Comparison of ENCODE assay signal across 10 mouse cellular contexts in the genomic region with DNA sequence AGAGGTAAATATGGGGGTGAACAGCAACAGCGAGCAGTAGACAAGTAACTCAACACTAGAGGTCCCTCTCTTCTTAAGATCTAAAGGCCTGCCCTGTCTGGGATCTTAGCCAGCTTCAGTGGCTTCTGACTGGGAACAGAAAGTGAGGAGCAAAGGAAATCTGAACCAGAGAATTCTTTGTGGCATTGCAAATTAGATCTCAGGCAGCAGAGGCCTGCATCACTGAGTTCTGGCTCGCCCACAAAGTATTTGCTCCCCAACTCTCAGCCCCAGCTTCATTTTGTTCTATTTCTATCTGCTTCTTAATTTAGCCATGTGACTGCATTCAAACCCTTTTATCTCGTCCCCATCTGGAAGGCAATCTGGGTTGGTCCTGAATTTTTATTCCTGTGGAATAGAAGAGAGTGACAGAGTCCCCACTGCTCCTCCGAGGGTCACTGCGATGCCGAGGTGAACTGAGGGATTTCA.
DNase-seq lines count a peak whose midpoint lies in the region; ATAC-seq lines count a peak whose summit lies in the region.
"Had no signal": no experiment of that assay in that cellular context is flagged by ENCODE, and none has a peak within 500 bp of the region (broad histone marks: within the 10 kb centered on the region; RNA-seq: fewer than 3 reads in every experiment).

No protein-coding gene starts in this region.

- no peaks in the 10 kb centered on the region for H3K27me3 ChIP-seq in forebrain, embryonic 13.5 days
- no peaks in the 10 kb centered on the region for H3K27me3 ChIP-seq in forebrain, embryonic 12.5 days
- H3K27me3 ChIP-seq in neural tube, embryonic 14.5 days (ENCODE audit: control insufficient read depth, insufficient read depth, low read length), result no peaks in the 10 kb centered on the region
- H3K27me3 ChIP-seq: heart, embryonic 15.5 days; neural tube, embryonic 12.5 days had no signal

- no peak overlapping the region for H3K4me3 ChIP-seq in forebrain, embryonic 13.5 days
- no peak overlapping the region for H3K4me3 ChIP-seq in forebrain, embryonic 12.5 days (replicated peaks)
- no peak overlapping the region for H3K4me3 ChIP-seq in neural tube, embryonic 14.5 days (ENCODE audit: low read depth, low read length)
- H3K4me3 ChIP-seq: heart, embryonic 15.5 days; neural tube, embryonic 12.5 days had no signal

- ATAC-seq in forebrain, embryonic 13.5 days, result peak; percentile 71
- no peak for ATAC-seq in forebrain, embryonic 12.5 days (ENCODE audit: low FRiP score)
- peak; percentile 77; the same call in 1 of the 2 replicates for ATAC-seq in neural tube, embryonic 14.5 days (ENCODE audit: low read depth)

- no peaks in the 10 kb centered on the region for H3K9me3 ChIP-seq in forebrain, embryonic 13.5 days (replicated peaks)
- H3K9me3 ChIP-seq in forebrain, embryonic 12.5 days, result no peaks in the 10 kb centered on the region
- H3K9me3 ChIP-seq in neural tube, embryonic 14.5 days (ENCODE audit: control insufficient read depth, low read length), result no peaks in the 10 kb centered on the region
- H3K9me3 ChIP-seq: heart, embryonic 15.5 days; neural tube, embryonic 12.5 days had no signal

- 53% methylated on average over 6 of the region's 6 CpGs for WGBS in forebrain, embryonic 13.5 days
- 70% methylated on average over 6 of the region's 6 CpGs for WGBS in forebrain, embryonic 12.5 days
- whole genome bisulfite sequencing in neural tube, embryonic 14.5 days, result 68% methylated on average over 6 of the region's 6 CpGs

- H3K36me3 ChIP-seq in forebrain, embryonic 13.5 days (ENCODE audit: poor library complexity, severe bottlenecking), result no peaks in the 10 kb centered on the region
- no peaks in the 10 kb centered on the region for H3K36me3 ChIP-seq in forebrain, embryonic 12.5 days (replicated peaks)
- H3K36me3 ChIP-seq in neural tube, embryonic 14.5 days (ENCODE audit: control insufficient read depth, insufficient read depth, low read length), result no peaks in the 10 kb centered on the region
- H3K36me3 ChIP-seq: heart, embryonic 15.5 days; neural tube, embryonic 12.5 days had no signal

- peak overlapping the region; percentile 73 for H3K27ac ChIP-seq in forebrain, embryonic 13.5 days
- no peak overlapping the region for H3K27ac ChIP-seq in forebrain, embryonic 12.5 days
- H3K27ac ChIP-seq in neural tube, embryonic 14.5 days (ENCODE audit: low read depth, low read length), result no peak overlapping the region
- H3K27ac ChIP-seq: heart, embryonic 15.5 days; neural tube, embryonic 12.5 days had no signal

- H3K9ac ChIP-seq in forebrain, embryonic 13.5 days, result no peak overlapping the region
- no peak overlapping the region for H3K9ac ChIP-seq in forebrain, embryonic 12.5 days
- no peak overlapping the region for H3K9ac ChIP-seq in neural tube, embryonic 14.5 days (replicated peaks; ENCODE audit: low read depth, low read length)
- H3K9ac ChIP-seq: heart, embryonic 15.5 days; neural tube, embryonic 12.5 days had no signal

- no peak overlapping the region for H3K4me2 ChIP-seq in forebrain, embryonic 13.5 days
- no peak overlapping the region for H3K4me2 ChIP-seq in forebrain, embryonic 12.5 days
- H3K4me2 ChIP-seq in neural tube, embryonic 14.5 days (ENCODE audit: low read depth, low read length), result no peak overlapping the region
- H3K4me2 ChIP-seq: heart, embryonic 15.5 days; neural tube, embryonic 12.5 days had no signal

- peak; percentile 42 for DNase-seq in 416B (ENCODE audit: low read depth)
- peak; percentile 60 to 78 for DNase-seq in cerebellum, postnatal 25 days
- peak; percentile 52 for DNase-seq in gastrocnemius, postnatal 25 days
- peak; percentile 54 to 74 for DNase-seq in layer of hippocampus, postnatal 10 days (ENCODE audit: low spot score in 2 of 2)
- DNase-seq in urinary bladder, postnatal 10 days (ENCODE audit: low spot score), result no peak

- 0 out of 2 replicates have a peak, but pooled peaks cover 5% of the 10 kb centered on the region for H3K4me1 ChIP-seq in forebrain, embryonic 13.5 days
- H3K4me1 ChIP-seq in forebrain, embryonic 12.5 days, result no peaks in the 10 kb centered on the region
- no peaks in the 10 kb centered on the region for H3K4me1 ChIP-seq in neural tube, embryonic 14.5 days (ENCODE audit: control insufficient read depth, insufficient read depth, low read length)
- H3K4me1 ChIP-seq: heart, embryonic 15.5 days; neural tube, embryonic 12.5 days had no signal
